Mouse (Mus musculus): ENCODE measurements at regions not wholly inside any gene's neighbourhood (a gene's known extent, or its start where the extent isn't known, plus 50 kb on each side); places are given as distances from the start of the nearest gene placed in this dataset.
A peak's percentile ranks its signal among the peaks of the same experiment; 100 is the strongest.

- Histone ChIP-seq H3K36me3 (replicated peaks) (no peaks in the 10 kb centered on the region), H3K4me3 (no peak overlapping the region), H3K27ac (no peak overlapping the region), H3K27me3 (replicated peaks) (no peaks in the 10 kb centered on the region), H3K9ac (no peak overlapping the region), H3K9me3 (no peaks in the 10 kb centered on the region), H3K4me1 (no peaks in the 10 kb centered on the region), H3K4me2 (no peak overlapping the region)
- 50% methylated on average over 3 of the region's 3 CpGs for WGBS
- peak; percentile 80 for ATAC-seq (replicated peaks)
These were observed 465.4 kb upstream of the Rps6ka3 start for GRCm38 (mm10) chrX:158744738-158745137.

- no peak for ATAC-seq (replicated peaks)
- Histone ChIP-seq H3K27ac (no peak overlapping the region), H3K4me3 (no peak overlapping the region), H3K9ac (no peak overlapping the region), H3K36me3 (replicated peaks) (no peaks in the 10 kb centered on the region), H3K9me3 (no peaks in the 10 kb centered on the region), H3K4me2 (no peak overlapping the region), H3K27me3 (replicated peaks) (no peaks in the 10 kb centered on the region), H3K4me1 (no peaks in the 10 kb centered on the region)
- WGBS, result 66% methylated on average over 3 of the region's 3 CpGs
These were observed 464.2 kb upstream of the Rps6ka3 start for GRCm38 (mm10) chrX:158745766-158746541.

Measured in midbrain, embryonic 15.5 days (tissue).